ENCODE assay signal across 14 mouse cellular contexts in genomic region chr8:88691342-88691948, GRCm38 (mm10). TPM values are rescaled to one million over a fixed set of nuclear protein-coding genes. Genes with fewer than 3 reads are reported as not detected.
A peak's percentile ranks its signal among the peaks of the same experiment; 100 is the strongest.
DNase-seq lines count a peak whose midpoint lies in the region; ATAC-seq and TF ChIP-seq lines count a peak whose summit lies in the region.
"Had no signal": no experiment of that assay in that cellular context is flagged by ENCODE, and none has a peak within 500 bp of the region (broad histone marks: within the 10 kb centered on the region; RNA-seq: fewer than 3 reads in every experiment).

No protein-coding gene starts in this region.

- DNase-seq in kidney, adult 9 months, result peak; percentile 31
- DNase-seq in kidney, adult 8-10 months, result no peak
- DNase-seq in spleen, adult 2 months (ENCODE audit: low read depth in 1 of 2, low spot score in 2 of 2), result no peak
- no peak for DNase-seq in spleen, postnatal 14 days (ENCODE audit: low spot score in 2 of 2)
- DNase-seq in thymus, adult 2 months, result peak; percentile 49
- no peak for DNase-seq in heart, postnatal 10 days
- DNase-seq: adrenal gland, postnatal 14 days; cerebellum, adult 9-10 months had no signal

- peak overlapping the region; percentile 31 for H3K27ac ChIP-seq in spleen, adult 2 months (ENCODE audit: insufficient read depth, low read length)
- H3K27ac ChIP-seq in thymus, adult 2 months (ENCODE audit: control insufficient read depth, insufficient read depth, low read length), result peak overlapping the region; percentile 95
- H3K27ac ChIP-seq: embryonic facial prominence, embryonic 15.5 days; hindbrain, embryonic 14.5 days; midbrain, embryonic 10.5 days had no signal

- WGBS in spleen, adult 2 months, result 19% methylated on average over 4 of the region's 4 CpGs
- WGBS in thymus, adult 2 months, result 9% methylated on average over 4 of the region's 4 CpGs

- intact Hi-C loops in heart, postnatal 10 days (cut with DNase I), result no loop called here

- H3K36me3 ChIP-seq in spleen, adult 2 months (ENCODE audit: control insufficient read depth, insufficient read depth, low read length), result no peaks in the 10 kb centered on the region
- no peaks in the 10 kb centered on the region for H3K36me3 ChIP-seq in thymus, adult 2 months (ENCODE audit: control insufficient read depth, insufficient read depth, low read length)
- H3K36me3 ChIP-seq: embryonic facial prominence, embryonic 15.5 days; G1E; midbrain, embryonic 10.5 days had no signal

- H3K4me3 ChIP-seq in spleen, adult 2 months (ENCODE audit: extremely low read depth, insufficient read depth, insufficient read length), result no peak overlapping the region
- H3K4me3 ChIP-seq in thymus, adult 2 months (ENCODE audit: control insufficient read depth, insufficient read depth, low read length), result no peak overlapping the region
- H3K4me3 ChIP-seq: embryonic facial prominence, embryonic 15.5 days; midbrain, embryonic 10.5 days had no signal

- no peak for TF ChIP-seq CTCF in spleen, adult 2 months (IDR thresholded peaks at IDR 0.05; ENCODE audit: extremely low read depth, insufficient read depth, insufficient read length, insufficient replicate concordance)
- no peak for TF ChIP-seq CTCF in thymus, adult 2 months (IDR thresholded peaks at IDR 0.05; ENCODE audit: borderline replicate concordance, control insufficient read depth, extremely low read depth, insufficient read depth, low read length, poor library complexity)

- peaks cover 29% of the 10 kb centered on the region; the same call in 1 of the 2 replicates for H3K4me1 ChIP-seq in spleen, adult 2 months (ENCODE audit: control insufficient read depth, insufficient read depth, insufficient read length)
- peaks cover 43% of the 10 kb centered on the region for H3K4me1 ChIP-seq in thymus, adult 2 months (replicated peaks; ENCODE audit: control insufficient read depth, insufficient read depth, low read length)

- ATAC-seq in granulocyte monocyte progenitor cell, adult 5-6 weeks (replicated peaks; ENCODE audit: poor library complexity, severe bottlenecking), result no peak
- ATAC-seq: lung, postnatal 0 days had no signal

- TF ChIP-seq POLR2A in spleen, adult 2 months (IDR thresholded peaks at IDR 0.05; ENCODE audit: low read depth, low read length), result no peak
- TF ChIP-seq POLR2A in thymus, adult 2 months (IDR thresholded peaks at IDR 0.05; ENCODE audit: control insufficient read depth, extremely low read depth, insufficient read depth, low read length, poor library complexity), result no peak

- no peaks in the 10 kb centered on the region for H3K27me3 ChIP-seq in spleen, adult 2 months (ENCODE audit: control insufficient read depth, insufficient read depth, low read length)
- no peaks in the 10 kb centered on the region for H3K27me3 ChIP-seq in thymus, adult 2 months (ENCODE audit: control insufficient read depth, insufficient read depth, low read length)
- H3K27me3 ChIP-seq: embryonic facial prominence, embryonic 15.5 days had no signal

RNA-seq across cellular contexts. Expression of gene Cyld, which starts 5.4 kb away (rescaled TPM):
- polyA plus RNA-seq in spleen, adult 2 months (2012; rRNA removed), result 10.1 and 10.3 TPM in 2 replicates
- polyA plus RNA-seq in thymus, adult 2 months (2012; rRNA removed), result 17.1 and 19.4 TPM in 2 replicates
- total RNA-seq in granulocyte monocyte progenitor cell, adult 5-6 weeks (2014; fragmentation: Nextera tagmentation), result 26.9 and 30.2 TPM in 2 replicates
- 31.1 and 35.8 TPM in 2 replicates for total RNA-seq in granulocyte monocyte progenitor cell, adult 5-6 weeks (2017)
- total RNA-seq in heart, postnatal 10 days (2021), result 10 to 100 TPM; 19.8 to 22.0 TPM

RNA-seq across cellular contexts. Expression of gene Nod2, which starts 44.3 kb away (rescaled TPM):
- polyA plus RNA-seq in spleen, adult 2 months (2012; rRNA removed), result 3.2 and 3.7 TPM in 2 replicates
- 2.7 and 3.0 TPM in 2 replicates for polyA plus RNA-seq in thymus, adult 2 months (2012; rRNA removed)
- total RNA-seq in granulocyte monocyte progenitor cell, adult 5-6 weeks (2014; fragmentation: Nextera tagmentation), result 0.26 TPM in 1 of 2 replicates, not detected in the other
- total RNA-seq in granulocyte monocyte progenitor cell, adult 5-6 weeks (2017), result 0.47 and 1.1 TPM in 2 replicates
- total RNA-seq in heart, postnatal 10 days (2021), result 1 to 10 TPM; 1.0 to 1.4 TPM

RNA-seq across cellular contexts. Expression of gene Snx20, which starts 55.5 kb away (rescaled TPM):
- polyA plus RNA-seq in spleen, adult 2 months (2012; rRNA removed), result 63.8 and 113 TPM in 2 replicates
- polyA plus RNA-seq in thymus, adult 2 months (2012; rRNA removed), result 52.3 and 69.5 TPM in 2 replicates
- total RNA-seq in granulocyte monocyte progenitor cell, adult 5-6 weeks (2014; fragmentation: Nextera tagmentation), result 17.6 and 25.0 TPM in 2 replicates
- total RNA-seq in granulocyte monocyte progenitor cell, adult 5-6 weeks (2017), result 9.9 and 10.9 TPM in 2 replicates
- 1 to 10 TPM; 1.5 to 2.0 TPM for total RNA-seq in heart, postnatal 10 days (2021)

Comparison
In these comparisons a context has a peak if more than half of its experiments do, and no peak if none do; other contexts are left out.
1. DNase-seq: peak in kidney, adult 9 months (single experiment) and thymus, adult 2 months (single experiment); none in kidney, adult 8-10 months (0 of 2), spleen, adult 2 months (0 of 2), spleen, postnatal 14 days (0 of 2) and heart, postnatal 10 days (0 of 2).